Mouse (Mus musculus) intestine, embryonic 16.5 days (tissue): ENCODE measurements around the gene Marc2. TPM values are rescaled to one million over a fixed set of nuclear protein-coding genes. Genes with fewer than 3 reads are reported as not detected.

Experiments
- ATAC-seq: fragments of 200-750 bp; cut with Nextera tagmentation; 2 replicates; pipeline ENCODE4 v1.8.0; 2017; ENCODE audit warnings: moderate TSS enrichment, moderate library complexity
- H3K27ac ChIP-seq: fragments of 300-500 bp; sonication (generic); 2 replicates; pipeline ENCODE4 v1.5.1; 2014; ENCODE audit warnings: mild to moderate bottlenecking, low read length
- H3K27me3 ChIP-seq: fragments of 300-500 bp; sonication (generic); replicated peaks from 2 replicates; pipeline ENCODE4 v1.6.1; 2014; ENCODE audit warnings: low read length, control low read depth, mixed read lengths; ENCODE audit not compliant: control insufficient read depth, insufficient read depth
- H3K36me3 ChIP-seq: fragments of 300-500 bp; sonication (generic); 2 replicates; pipeline ENCODE4 v1.6.1; 2014; ENCODE audit warnings: low read length, control low read depth; ENCODE audit not compliant: control insufficient read depth, insufficient read depth
- H3K4me1 ChIP-seq: fragments of 300-500 bp; sonication (generic); 2 replicates; pipeline ENCODE4 v1.6.1; 2014; ENCODE audit warnings: low read length, control low read depth, mixed read lengths; ENCODE audit not compliant: control insufficient read depth, insufficient read depth
- H3K4me2 ChIP-seq: fragments of 300-500 bp; sonication (generic); 2 replicates; pipeline ENCODE4 v1.6.1; 2014; ENCODE audit warnings: low read depth, low read length, control low read depth
- H3K4me3 ChIP-seq: fragments of 300-500 bp; sonication (generic); 2 replicates; pipeline ENCODE4 v1.5.1; 2014; ENCODE audit warnings: mild to moderate bottlenecking, low read length
- H3K9ac ChIP-seq: fragments of 300-500 bp; sonication (generic); 2 replicates; pipeline ENCODE4 v1.6.1; 2014; ENCODE audit warnings: low read depth, low read length
- H3K9me3 ChIP-seq: fragments of 300-500 bp; sonication (generic); 2 replicates; pipeline ENCODE4 v1.6.1; 2016; ENCODE audit warnings: low read length, control low read depth; ENCODE audit not compliant: control insufficient read depth
- WGBS: fragments of 180-500 bp; shearing (Covaris S2); extraction: QIAGEN DNeasy Blood & Tissue Kit; methylation state at CpG from one replicate; pipeline ENCODE4 v1.1.7; 2014; 5-methylcytosine and 5-hydroxymethylcytosine counted together
- polyA plus RNA-seq: library from polyadenylated mRNA; unstranded; fragments of >200 nt; fragmentation: Nextera tagmentation; extraction: Ambion mirVana; gene quantifications from 2 replicates; pipeline ENCODE4 v1.2.1, GENCODE M21; 2015

The Marc2 gene
- polyA plus RNA-seq, 1 experiment from 2014 or later = 404 TPM

DNA sequence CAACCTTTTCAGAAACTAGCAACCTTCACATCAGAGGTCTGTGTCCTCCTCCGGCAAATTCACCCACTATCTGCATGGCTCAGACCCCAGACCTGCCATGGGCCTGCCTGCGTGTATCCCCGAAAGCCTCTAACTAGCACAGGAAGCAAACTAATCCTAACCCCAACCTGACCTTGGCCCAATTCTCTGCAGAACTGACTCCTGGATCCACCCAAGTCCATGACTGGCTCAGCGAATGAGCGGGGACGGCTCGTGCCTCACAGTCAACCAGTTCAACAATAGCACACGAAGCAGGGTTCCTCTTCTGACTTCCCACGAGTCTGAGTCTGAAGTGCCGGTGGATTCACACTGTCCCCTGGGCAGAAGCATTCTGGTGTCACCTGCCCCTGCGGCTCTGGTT lies 27.7 kb upstream of the Marc2 start:
- no peaks in the 10 kb centered on the region for H3K36me3 ChIP-seq
- peaks cover 19% of the 10 kb centered on the region for H3K4me1 ChIP-seq
- H3K27ac ChIP-seq = no peak overlapping the region
- H3K9me3 ChIP-seq = no peaks in the 10 kb centered on the region
- H3K4me3 ChIP-seq = no peak overlapping the region
- no peak overlapping the region for H3K9ac ChIP-seq
- no peak overlapping the region for H3K4me2 ChIP-seq
- ATAC-seq = no peak
- WGBS = 86% methylated on average over 11 of the region's 11 CpGs
- no peaks in the 10 kb centered on the region for H3K27me3 ChIP-seq

- peak overlapping the region; percentile 69 for H3K27ac ChIP-seq
- H3K27me3 ChIP-seq = no peaks in the 10 kb centered on the region
- H3K4me1 ChIP-seq = peaks cover 18% of the 10 kb centered on the region
- 61% methylated on average over 7 of the region's 7 CpGs for WGBS
- no peaks in the 10 kb centered on the region for H3K9me3 ChIP-seq
- ATAC-seq = peak; percentile 65
- H3K4me3 ChIP-seq = no peak overlapping the region
- no peak overlapping the region for H3K4me2 ChIP-seq
- H3K36me3 ChIP-seq = no peaks in the 10 kb centered on the region
- no peak overlapping the region for H3K9ac ChIP-seq
Observed at GRCm38 (mm10) chr1:184872069-184872819, 26.0 kb upstream of the Marc2 start.

GRCm38 (mm10) chr1:184871506-184871905 lies 25.3 kb upstream of the Marc2 start:
- 54% methylated on average over 1 of the region's 1 CpGs for WGBS
- H3K4me2 ChIP-seq = no peak overlapping the region
- H3K9me3 ChIP-seq = no peaks in the 10 kb centered on the region
- H3K4me3 ChIP-seq = no peak overlapping the region
- ATAC-seq = peak; percentile 71
- H3K9ac ChIP-seq = peak overlapping the region; percentile 31; the same call in 1 of the 2 replicates
- H3K27ac ChIP-seq = peak overlapping the region; percentile 69
- H3K27me3 ChIP-seq = no peaks in the 10 kb centered on the region
- H3K4me1 ChIP-seq = peaks cover 18% of the 10 kb centered on the region
- no peaks in the 10 kb centered on the region for H3K36me3 ChIP-seq

GRCm38 (mm10) chr1:184870646-184871385 lies 24.6 kb upstream of the Marc2 start:
- ATAC-seq = peak; percentile 18; the same call in 1 of the 2 replicates
- 75% methylated on average over 11 of the region's 11 CpGs for WGBS
- Histone ChIP-seq H3K4me3 (no peak overlapping the region), H3K27me3 (no peaks in the 10 kb centered on the region), H3K36me3 (no peaks in the 10 kb centered on the region), H3K9me3 (no peaks in the 10 kb centered on the region), H3K4me2 (no peak overlapping the region), H3K4me1 (peaks cover 18% of the 10 kb centered on the region), H3K27ac (peak overlapping the region; percentile 69; the same call in 1 of the 2 replicates), H3K9ac (no peak overlapping the region)

GRCm38 (mm10) chr1:184869939-184870565 lies 23.8 kb upstream of the Marc2 start:
- Histone ChIP-seq H3K27ac (peak overlapping the region; percentile 25; the same call in 1 of the 2 replicates), H3K9ac (no peak overlapping the region), H3K4me2 (no peak overlapping the region), H3K36me3 (no peaks in the 10 kb centered on the region), H3K27me3 (no peaks in the 10 kb centered on the region), H3K4me3 (no peak overlapping the region), H3K9me3 (no peaks in the 10 kb centered on the region), H3K4me1 (peaks cover 18% of the 10 kb centered on the region)
- WGBS = 74% methylated on average over 4 of the region's 4 CpGs
- no peak for ATAC-seq

- 68% methylated on average over 3 of the region's 3 CpGs for WGBS
Observed at GRCm38 (mm10) chr1:184867640-184868120, 21.4 kb upstream of the Marc2 start.

DNA sequence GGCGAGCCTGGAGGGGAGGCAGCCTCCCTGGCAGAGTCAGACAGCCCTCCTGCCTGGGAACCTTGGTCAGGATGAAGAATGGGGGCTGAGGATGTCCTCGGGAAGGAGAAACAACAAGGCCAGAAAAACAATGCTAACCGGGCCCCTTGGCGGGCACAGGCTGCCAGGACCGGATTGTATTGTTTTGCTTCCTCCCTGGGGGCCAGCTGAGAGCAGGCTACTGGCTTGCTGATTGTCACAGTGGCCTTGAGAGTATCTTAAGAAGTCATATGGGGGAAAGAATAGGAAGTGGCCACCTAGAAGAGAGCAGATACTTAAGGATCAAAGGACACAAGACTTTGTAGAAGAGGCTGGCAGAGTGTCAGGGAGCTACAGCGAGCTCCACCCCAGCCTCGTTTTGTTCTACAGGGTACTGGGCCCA lies 18.1 kb upstream of the Marc2 start:
- WGBS = 37% methylated on average over 7 of the region's 7 CpGs
- no peak overlapping the region for H3K4me2 ChIP-seq
- ATAC-seq = peak; percentile 30; the same call in 1 of the 2 replicates

More at GRCm38 (mm10) chr1:184867640-184868120, 21.4 kb upstream of the Marc2 start:
- ATAC-seq = no peak
- no peak overlapping the region for H3K9ac ChIP-seq
- no peaks in the 10 kb centered on the region for H3K27me3 ChIP-seq
- H3K27ac ChIP-seq = no peak overlapping the region
- no peak overlapping the region for H3K4me2 ChIP-seq
- no peaks in the 10 kb centered on the region for H3K9me3 ChIP-seq
- H3K4me3 ChIP-seq = no peak overlapping the region
- H3K36me3 ChIP-seq = no peaks in the 10 kb centered on the region
- H3K4me1 ChIP-seq = peaks cover 26% of the 10 kb centered on the region

DNA sequence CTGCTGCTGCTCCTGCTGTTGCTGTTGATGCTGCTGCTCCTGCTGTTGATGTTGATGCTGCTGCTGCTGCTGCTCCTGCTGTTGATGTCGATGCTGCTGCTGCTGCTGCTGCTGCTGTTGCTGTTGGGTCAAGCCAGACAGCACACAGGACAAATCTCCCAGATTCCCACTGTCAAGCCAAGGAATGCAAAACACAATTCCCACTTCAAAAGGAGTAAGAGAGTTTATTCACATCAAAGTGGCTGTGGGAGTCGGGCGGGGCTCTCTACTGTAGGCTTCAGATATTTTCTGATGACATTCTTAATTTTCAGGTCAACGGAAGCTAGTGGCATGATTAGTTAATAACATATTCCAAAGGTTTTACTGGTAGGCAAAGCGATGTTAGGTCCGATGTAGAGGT lies 16.4 kb upstream of the Marc2 start:
- WGBS = 87% methylated on average over 6 of the region's 6 CpGs
- Histone ChIP-seq H3K4me1 (peaks cover 15% of the 10 kb centered on the region), H3K4me2 (no peak overlapping the region), H3K27me3 (no peaks in the 10 kb centered on the region), H3K36me3 (no peaks in the 10 kb centered on the region), H3K9ac (no peak overlapping the region), H3K9me3 (no peaks in the 10 kb centered on the region), H3K27ac (no peak overlapping the region), H3K4me3 (no peak overlapping the region)
- no peak for ATAC-seq

More for the DNA sequence above, 18.1 kb upstream of the Marc2 start:
- Histone ChIP-seq H3K27ac (peak overlapping the region; percentile 65), H3K9me3 (no peaks in the 10 kb centered on the region), H3K27me3 (no peaks in the 10 kb centered on the region), H3K36me3 (no peaks in the 10 kb centered on the region), H3K4me3 (no peak overlapping the region), H3K9ac (no peak overlapping the region), H3K4me1 (peaks cover 15% of the 10 kb centered on the region)

- peak overlapping the region; percentile 65; the same call in 1 of the 2 replicates for H3K27ac ChIP-seq
- no peak overlapping the region for H3K4me2 ChIP-seq
- peak; percentile 85 for ATAC-seq
- H3K36me3 ChIP-seq = no peaks in the 10 kb centered on the region
- H3K9me3 ChIP-seq = no peaks in the 10 kb centered on the region
- H3K27me3 ChIP-seq = no peaks in the 10 kb centered on the region
- 61% methylated on average over 2 of the region's 2 CpGs for WGBS
- no peak overlapping the region for H3K9ac ChIP-seq
- H3K4me3 ChIP-seq = no peak overlapping the region
- peaks cover 15% of the 10 kb centered on the region for H3K4me1 ChIP-seq
Observed at GRCm38 (mm10) chr1:184861551-184861950, 15.3 kb upstream of the Marc2 start.
